Mouse (Mus musculus) T-helper 1 cell (primary cell): ENCODE results near the gene Taldo1.
"Not testable (repeated sequence)": the region's sequence is repeated elsewhere in the genome, so short reads cannot be mapped to it uniquely, and the experiment has no call there.

Experiments used
- in situ Hi-C: fragments of 300-600 bp; cut with MboI, MseI; formaldehyde crosslinking; loops from one replicate; pipeline ENCODE4 v1.15.1; 2025; ENCODE audit warnings: high pct_unique_total_duplicates

Taldo1 gene

GRCm38 (mm10) chr7:141387807-141388486 lies 4.1 kb upstream of the Taldo1 start:
- in situ Hi-C loops, result no loop called here

DNA sequence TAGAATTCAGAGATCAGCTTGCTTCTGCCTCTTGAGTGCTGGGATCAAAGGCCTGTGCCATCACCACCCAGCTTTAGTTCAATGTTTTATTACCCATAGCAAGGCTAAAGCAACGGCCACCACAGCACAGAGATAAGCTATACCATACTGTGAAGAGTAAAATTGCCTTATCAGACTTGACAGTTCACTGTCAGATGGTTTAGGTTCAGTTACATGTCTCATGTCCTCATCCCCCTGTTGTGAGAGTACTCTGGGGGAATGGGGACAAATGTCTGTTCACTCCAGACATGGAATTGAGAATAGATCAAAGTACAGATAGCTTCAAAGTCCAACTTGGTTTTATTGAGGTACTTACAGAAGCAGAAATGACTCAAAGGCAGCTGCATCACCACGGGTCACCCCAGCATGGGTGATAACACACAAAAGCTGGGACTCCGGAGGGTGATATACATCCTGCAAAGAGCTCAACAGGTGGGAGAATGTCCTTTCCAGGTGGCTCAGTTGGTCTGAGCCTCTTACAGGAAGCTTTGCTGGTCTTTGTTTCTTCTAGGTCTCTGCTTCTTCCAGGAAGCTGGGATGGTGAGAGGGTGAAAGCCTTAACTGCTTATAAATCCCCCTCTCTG lies 3.4 kb upstream of the Taldo1 start:
- in situ Hi-C loops, result no loop called here

- in situ Hi-C loops, result no loop called here
Observed at GRCm38 (mm10) chr7:141390326-141391259, 1.4 kb upstream of the Taldo1 start.

- in situ Hi-C loops, result no loop called here
Observed at GRCm38 (mm10) chr7:141392552-141393222, 688 bp downstream of the Taldo1 start.

- in situ Hi-C loops, result no loop called here
Observed at GRCm38 (mm10) chr7:141394158-141394557, 2.2 kb downstream of the Taldo1 start.

GRCm38 (mm10) chr7:141394771-141395170 lies 2.8 kb downstream of the Taldo1 start:
- in situ Hi-C loops, result no loop called here

- in situ Hi-C loops, result no loop called here
Observed at GRCm38 (mm10) chr7:141395348-141395747, 3.3 kb downstream of the Taldo1 start.

DNA sequence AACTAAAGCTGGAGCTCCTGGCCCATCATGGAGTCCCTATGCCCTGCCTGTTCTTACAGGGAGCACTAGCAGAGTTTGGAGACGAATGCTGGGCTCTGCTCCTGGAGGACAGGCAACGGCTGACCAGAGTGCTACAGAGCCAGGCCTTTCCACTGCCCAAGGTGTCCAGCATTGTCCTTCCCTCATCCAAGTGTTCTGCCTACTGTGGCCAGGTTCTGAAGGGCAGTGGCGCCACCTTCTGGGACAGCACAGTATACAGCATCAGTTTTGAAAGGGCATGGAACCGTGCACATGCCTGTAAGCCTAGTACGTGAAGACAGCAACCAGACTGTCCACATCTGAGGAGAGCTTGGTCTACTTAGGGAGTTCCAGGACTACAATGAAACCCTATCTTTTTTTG lies 11.3 kb downstream of the Taldo1 start:
- in situ Hi-C loops, result no loop called here

DNA sequence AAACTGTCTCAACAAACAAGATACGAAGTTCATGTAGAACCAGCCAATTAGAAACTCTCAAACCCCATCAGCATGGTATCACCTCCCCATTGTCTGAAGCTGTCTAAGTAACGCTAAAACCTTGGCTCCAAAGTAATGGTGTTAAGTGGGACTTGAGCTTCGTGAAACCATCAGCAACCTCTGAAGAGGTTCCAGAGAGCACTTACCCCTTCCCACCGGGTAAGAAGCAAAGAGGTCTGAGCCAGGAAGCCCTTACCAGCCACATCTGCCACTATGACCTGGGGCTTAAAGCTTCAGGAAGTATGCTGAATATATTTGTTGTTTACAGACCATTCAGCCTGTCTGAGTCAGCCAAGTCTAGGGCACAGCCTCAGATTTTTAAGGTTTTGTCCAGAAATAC lies 13.5 kb downstream of the Taldo1 start:
- in situ Hi-C loops, result no loop called here

GRCm38 (mm10) chr7:141407670-141408069 lies 15.7 kb downstream of the Taldo1 start:
- in situ Hi-C loops, result not testable (repeated sequence)

GRCm38 (mm10) chr7:141408833-141409232 lies 16.8 kb downstream of the Taldo1 start:
- in situ Hi-C loops, result no loop called here

DNA sequence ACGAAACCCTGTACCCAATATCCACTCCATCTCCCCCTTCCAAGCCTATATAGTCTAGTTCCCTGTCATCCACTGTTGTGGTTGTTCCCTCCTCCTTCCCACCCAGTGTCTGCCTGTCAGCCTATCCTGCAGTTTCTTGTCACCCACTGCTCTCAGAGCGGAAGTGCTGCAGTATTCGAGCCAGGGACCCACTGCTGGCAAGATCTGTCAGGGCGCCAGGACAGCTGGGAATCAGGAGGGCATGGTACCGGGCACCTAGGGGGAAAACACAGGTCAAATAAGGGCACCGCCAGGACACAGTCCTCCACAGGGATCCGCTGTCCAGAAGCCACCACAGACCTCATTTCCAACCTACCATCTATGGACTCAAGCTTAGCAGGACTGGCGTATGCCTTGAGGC lies 18.6 kb downstream of the Taldo1 start:
- in situ Hi-C loops, result loop anchor here (5.0 kb wide), 1 partner anchor 42 kb away; no protein-coding TSS in a partner anchor

DNA sequence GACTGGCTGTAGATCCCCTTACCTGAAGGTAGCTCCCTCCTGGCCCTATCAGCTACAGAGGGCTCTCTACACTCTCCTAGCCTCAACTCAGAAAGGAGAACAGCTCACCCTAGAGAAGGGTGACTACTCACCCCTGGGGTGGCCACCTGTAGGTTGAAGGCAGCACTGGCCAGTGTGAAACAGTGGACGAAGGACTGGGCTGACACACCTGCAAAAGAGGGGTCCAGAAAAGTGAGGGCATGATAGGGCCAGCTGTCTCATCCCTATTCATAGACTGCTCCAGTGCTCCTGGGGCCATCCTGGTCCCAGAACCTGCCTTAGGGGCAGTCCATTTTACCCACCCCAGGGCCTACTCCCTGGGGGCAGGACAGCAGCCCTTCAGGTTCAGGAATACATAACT lies 19.7 kb downstream of the Taldo1 start:
- in situ Hi-C loops, result loop anchor here (5.0 kb wide), 1 partner anchor 41 kb away; no protein-coding TSS in a partner anchor

GRCm38 (mm10) chr7:141413331-141413730 lies 21.3 kb downstream of the Taldo1 start:
- in situ Hi-C loops, result loop anchor here (5.0 kb wide), 1 partner anchor 39 kb away; no protein-coding TSS in a partner anchor

DNA sequence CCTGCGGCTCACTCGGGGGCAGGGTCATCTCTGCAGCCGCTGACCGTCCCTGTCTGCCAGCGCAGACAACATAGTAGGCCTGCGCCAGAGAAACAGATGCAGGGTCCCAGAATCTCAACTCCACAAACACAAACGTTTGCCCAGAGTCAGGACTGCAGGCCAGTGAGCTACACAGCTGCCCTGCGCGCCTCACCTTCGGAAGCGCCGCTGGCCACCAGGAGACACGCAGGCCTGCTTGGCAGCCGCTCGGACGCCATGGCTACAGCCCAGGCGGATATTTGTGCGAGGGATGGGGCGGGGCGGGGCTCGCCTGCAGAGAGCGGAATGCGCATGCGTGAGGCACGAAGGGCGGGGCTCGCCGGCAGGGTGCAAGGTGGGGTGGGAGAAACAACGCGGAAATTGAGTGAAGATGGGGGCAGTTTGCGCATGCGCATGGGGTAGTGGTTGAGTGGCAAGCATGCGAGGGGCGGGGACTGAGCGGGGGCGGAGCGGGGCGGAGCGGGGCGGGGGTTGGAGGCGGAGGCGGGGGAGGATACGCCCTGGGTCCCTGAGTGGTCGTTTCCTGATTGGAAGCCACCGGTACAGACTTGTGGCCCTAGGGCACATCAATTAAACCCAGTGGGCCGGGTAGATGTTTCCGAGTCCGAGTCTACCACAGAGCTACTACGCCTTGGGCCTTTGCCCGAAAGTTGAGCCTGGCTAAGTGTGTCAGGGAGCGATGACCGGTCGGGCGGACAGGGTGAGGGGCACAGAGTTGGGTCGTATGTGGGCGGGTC lies 22.0 kb downstream of the Taldo1 start, which contains the start of gene Gatd1:
TSS of gene Gatd1 (minus strand) at position 328 of the 776 bp plus-strand sequence.
- in situ Hi-C loops, result loop anchor here (5.0 kb wide), 1 partner anchor 38 kb away; no protein-coding TSS in a partner anchor

- in situ Hi-C loops, result no loop called here
Observed at GRCm38 (mm10) chr7:141416144-141416841, 24.3 kb downstream of the Taldo1 start.

DNA sequence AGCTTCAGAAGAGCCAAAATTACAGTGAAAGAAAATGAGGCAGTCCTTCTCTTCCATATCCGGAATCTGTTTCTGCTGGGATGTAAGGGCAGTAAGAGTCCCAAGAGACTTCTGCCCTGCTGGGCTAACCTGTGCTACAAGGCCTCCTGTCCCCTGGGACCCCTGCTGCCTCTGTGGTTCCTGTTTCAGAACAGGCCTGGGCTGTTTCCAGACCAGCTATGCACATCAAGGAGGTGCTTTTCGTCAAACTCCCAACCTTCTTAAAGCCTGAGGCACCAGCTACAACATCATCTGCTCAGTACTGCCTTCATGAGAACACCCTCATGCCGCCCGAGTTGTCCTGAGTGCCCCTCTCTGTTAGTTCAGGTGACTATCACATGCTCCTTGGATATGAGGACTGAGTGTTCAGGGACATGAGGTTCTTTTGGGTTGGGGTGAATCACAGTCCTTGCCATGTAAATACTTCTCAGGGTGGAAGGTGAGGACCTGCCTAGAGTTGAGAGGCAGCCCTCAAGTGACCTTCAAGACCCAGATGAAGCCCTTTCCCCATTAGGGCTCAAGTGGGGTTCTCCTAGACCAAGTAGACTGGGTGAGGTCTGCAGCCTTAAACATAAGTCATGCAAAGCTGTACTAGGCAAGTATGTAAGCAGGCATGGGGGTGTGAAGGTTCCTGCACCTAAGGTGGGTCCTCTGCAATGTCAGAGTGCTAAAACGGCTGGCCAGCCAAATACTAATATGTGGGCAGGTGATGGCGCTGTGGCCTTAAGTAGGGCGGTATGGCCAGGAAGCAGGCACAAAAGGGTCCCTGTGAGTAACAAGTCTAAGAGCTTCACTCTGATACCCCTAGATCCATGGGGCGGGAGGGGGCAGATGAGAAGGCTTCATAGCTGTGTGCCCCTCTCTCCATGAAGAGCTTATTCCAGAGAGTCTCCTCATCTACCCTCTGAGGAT lies 26.0 kb downstream of the Taldo1 start:
- in situ Hi-C loops, result no loop called here

DNA sequence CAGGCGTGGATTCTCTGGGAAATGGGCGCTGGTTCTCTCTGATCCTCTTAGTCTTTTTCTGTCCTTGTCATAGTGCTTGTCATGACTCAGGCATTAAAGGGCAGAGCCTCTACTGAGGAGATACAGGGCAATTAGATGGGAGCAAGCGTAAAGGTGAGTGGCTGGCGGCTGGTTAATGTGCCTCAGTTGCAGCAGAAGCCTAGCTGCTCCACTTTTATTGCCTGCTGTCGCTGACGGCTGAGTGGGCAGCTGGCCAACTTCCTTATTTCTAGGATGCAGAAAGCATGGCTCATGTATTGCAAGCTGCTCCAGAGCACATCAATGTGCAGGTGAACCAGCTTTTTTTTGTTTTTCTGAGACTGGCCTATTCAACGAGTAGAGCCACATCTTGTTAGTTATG lies 27.0 kb downstream of the Taldo1 start:
- in situ Hi-C loops, result no loop called here
